Mouse (Mus musculus) MEL (cell line): ENCODE results near the gene Gstk1. TPM values are rescaled to one million over a fixed set of nuclear protein-coding genes. Genes with fewer than 3 reads are reported as not detected.
A peak's percentile ranks its signal among the peaks of the same experiment; 100 is the strongest.

Experiments used
- DNase-seq: peaks from one replicate; pipeline ENCODE4 v3.0.0; 2011; ENCODE audit warnings: low read depth, low spot score
- H3K27ac ChIP-seq: 2 replicates; pipeline ENCODE4 v1.5.1; 2012; ENCODE audit warnings: low read depth, mild to moderate bottlenecking, control low read depth, low read length, moderate library complexity; ENCODE audit not compliant: control insufficient read depth
- H3K27me3 ChIP-seq, 2 experiments: fragments of 150-350 bp in 1 of 2; sonication (generic) in 1 of 2; 2 replicates each; pipeline ENCODE4 v1.6.1; 2012; ENCODE audit warnings: low read length in 2 of 2, mild to moderate bottlenecking in 2 of 2, improper control_type of control experiment in 1 of 2, moderate library complexity in 1 of 2; ENCODE audit not compliant: insufficient read depth in 2 of 2, control insufficient read depth in 1 of 2
- H3K36me3 ChIP-seq, 2 experiments: 2 replicates each; pipeline ENCODE4 v1.6.1; 2012 to 2014; ENCODE audit warnings: low read length in 2 of 2, improper control_type of control experiment in 1 of 2, inconsistent platforms in 1 of 2, mild to moderate bottlenecking in 1 of 2; ENCODE audit not compliant: insufficient read depth in 2 of 2, control insufficient read depth in 1 of 2
- H3K4me1 ChIP-seq, 2 experiments: fragments of 150-350 bp in 1 of 2; sonication (generic) in 1 of 2; 2 replicates each; pipeline ENCODE4 v1.6.1; 2012; ENCODE audit warnings: low read length in 2 of 2, improper control_type of control experiment in 1 of 2, mild to moderate bottlenecking in 1 of 2; ENCODE audit not compliant: insufficient read depth in 2 of 2, control insufficient read depth in 1 of 2
- H3K4me3 ChIP-seq, 2 experiments: fragments of 150-350 bp in 1 of 2; sonication (generic) in 1 of 2; 2 replicates each; pipeline ENCODE4 v1.5.1; 2012; ENCODE audit warnings: low read depth in 2 of 2, low read length in 2 of 2, mild to moderate bottlenecking in 2 of 2, moderate library complexity in 2 of 2, control low read depth in 1 of 2, improper control_type of control experiment in 1 of 2; ENCODE audit not compliant: control insufficient read depth in 1 of 2, insufficient read depth in 1 of 2
- H3K79me2 ChIP-seq: 2 replicates; pipeline ENCODE4 v1.6.1; 2012; ENCODE audit warnings: mild to moderate bottlenecking, low read length, moderate library complexity; ENCODE audit not compliant: control insufficient read depth, poor library complexity, insufficient read depth
- H3K9ac ChIP-seq: 2 replicates; pipeline ENCODE4 v1.6.1; 2012; ENCODE audit warnings: low read depth, mild to moderate bottlenecking, control low read depth, low read length, moderate library complexity; ENCODE audit not compliant: control insufficient read depth, poor library complexity, severe bottlenecking
- H3K9me3 ChIP-seq: fragments of 150-350 bp; sonication (generic); replicated peaks from 2 replicates; pipeline ENCODE4 v1.6.1; 2012; ENCODE audit warnings: mild to moderate bottlenecking, low read length, improper control_type of control experiment, moderate library complexity; ENCODE audit not compliant: insufficient read depth
- BHLHE40 ChIP-seq: IDR thresholded peaks from 2 replicates; pipeline ENCODE4 v1.6.1; 2012; ENCODE audit warnings: low read depth, mild to moderate bottlenecking, inconsistent platforms, low read length, improper control_type of control experiment, borderline replicate concordance
- CHD2 ChIP-seq: IDR thresholded peaks from 2 replicates; pipeline ENCODE4 v1.6.1; 2011; ENCODE audit warnings: low read length, improper control_type of control experiment
- CTCF ChIP-seq, 3 experiments: IDR thresholded peaks in 2 of 3; conservative IDR thresholded peaks in 1 of 3; 2 replicates each; pipeline ENCODE4 v1.5.1; 2011 to 2012; ENCODE audit warnings: low read length in 3 of 3, low read depth in 2 of 3, mild to moderate bottlenecking in 2 of 3, improper control_type of control experiment in 1 of 3, inconsistent platforms in 1 of 3, mixed read lengths in 1 of 3, moderate library complexity in 1 of 3; ENCODE audit not compliant: control insufficient read depth in 1 of 3, insufficient read depth in 1 of 3, poor library complexity in 1 of 3, severe bottlenecking in 1 of 3
- EP300 ChIP-seq, 2 experiments: IDR thresholded peaks; 2 replicates each; pipeline ENCODE4 v1.6.1; 2011; ENCODE audit warnings: improper control_type of control experiment in 2 of 2, low read length in 2 of 2, low read depth in 1 of 2, mild to moderate bottlenecking in 1 of 2
- ETS1 ChIP-seq: IDR thresholded peaks from 2 replicates; pipeline ENCODE4 v1.6.1; 2012; ENCODE audit warnings: low read depth, mild to moderate bottlenecking, inconsistent platforms, low read length, improper control_type of control experiment, moderate library complexity
- GABPA ChIP-seq: IDR thresholded peaks from 2 replicates; pipeline ENCODE4 v1.6.1; 2012; ENCODE audit warnings: low read depth, mild to moderate bottlenecking, inconsistent platforms, low read length, improper control_type of control experiment, moderate library complexity
- HCFC1 ChIP-seq: IDR thresholded peaks from 2 replicates; pipeline ENCODE4 v1.6.1; 2012; ENCODE audit warnings: low read depth, mild to moderate bottlenecking, inconsistent platforms, low read length, improper control_type of control experiment, moderate library complexity
- KAT2A ChIP-seq: conservative IDR thresholded peaks from 2 replicates; pipeline ENCODE4 v1.6.1; 2012; ENCODE audit warnings: low read depth, low read length, improper control_type of control experiment, inconsistent platforms
- MAX ChIP-seq: IDR thresholded peaks from 2 replicates; pipeline ENCODE4 v1.6.1; 2011; ENCODE audit warnings: low read length, improper control_type of control experiment
- MAZ ChIP-seq: IDR thresholded peaks from 2 replicates; pipeline ENCODE4 v1.6.1; 2012; ENCODE audit warnings: low read depth, mild to moderate bottlenecking, inconsistent platforms, low read length, improper control_type of control experiment
- MEF2A ChIP-seq: IDR thresholded peaks from 2 replicates; pipeline ENCODE4 v1.6.1; 2014; ENCODE audit warnings: low read depth, mild to moderate bottlenecking, inconsistent platforms, low read length, improper control_type of control experiment; ENCODE audit not compliant: poor library complexity, insufficient replicate concordance, severe bottlenecking; ENCODE audit errors: extremely low read depth
- MXI1 ChIP-seq: IDR thresholded peaks from 2 replicates; pipeline ENCODE4 v1.6.1; 2011; ENCODE audit warnings: mild to moderate bottlenecking, low read depth, low read length, improper control_type of control experiment
- MYB ChIP-seq: IDR thresholded peaks from 2 replicates; pipeline ENCODE4 v1.6.1; 2011; ENCODE audit warnings: mild to moderate bottlenecking, low read depth, low read length, improper control_type of control experiment
- POLR2A ChIP-seq, 2 experiments: IDR thresholded peaks; 2 replicates each; pipeline ENCODE4 v1.6.1; 2011 to 2012; ENCODE audit warnings: low read length in 2 of 2, mild to moderate bottlenecking in 2 of 2, control low read depth in 1 of 2, improper control_type of control experiment in 1 of 2, low read depth in 1 of 2, moderate library complexity in 1 of 2; ENCODE audit not compliant: control insufficient read depth in 1 of 2, insufficient read depth in 1 of 2, poor library complexity in 1 of 2
- POLR2AphosphoS2 ChIP-seq: IDR thresholded peaks from 2 replicates; pipeline ENCODE4 v1.6.1; 2011; ENCODE audit warnings: low read length, improper control_type of control experiment
- RAD21 ChIP-seq: IDR thresholded peaks from 2 replicates; pipeline ENCODE4 v1.6.1; 2011; ENCODE audit warnings: mild to moderate bottlenecking, low read depth, low read length, improper control_type of control experiment
- RCOR1 ChIP-seq: IDR thresholded peaks from 2 replicates; pipeline ENCODE4 v1.6.1; 2012; ENCODE audit warnings: low read depth, mild to moderate bottlenecking, inconsistent platforms, low read length, improper control_type of control experiment
- SIN3A ChIP-seq: IDR thresholded peaks from 2 replicates; pipeline ENCODE4 v1.6.1; 2012; ENCODE audit warnings: low read length, improper control_type of control experiment, inconsistent platforms
- TAL1 ChIP-seq: IDR thresholded peaks from 2 replicates; pipeline ENCODE4 v1.6.1; 2012; ENCODE audit warnings: mild to moderate bottlenecking, inconsistent platforms, low read length, moderate library complexity, mixed read lengths
- TBP ChIP-seq: IDR thresholded peaks from 2 replicates; pipeline ENCODE4 v1.8.0; 2011; ENCODE audit warnings: low read depth, low read length, improper control_type of control experiment
- UBTF ChIP-seq: IDR thresholded peaks from 2 replicates; pipeline ENCODE4 v1.6.1; 2012; ENCODE audit warnings: low read depth, mild to moderate bottlenecking, inconsistent platforms, low read length, improper control_type of control experiment, moderate library complexity, borderline replicate concordance; ENCODE audit not compliant: insufficient read depth
- USF1 ChIP-seq: IDR thresholded peaks from 2 replicates; pipeline ENCODE4 v1.6.1; 2014; ENCODE audit warnings: low read depth, mild to moderate bottlenecking, inconsistent platforms, low read length, improper control_type of control experiment, moderate library complexity
- USF2 ChIP-seq, 2 experiments: IDR thresholded peaks; 2 replicates each; pipeline ENCODE4 v1.6.1; 2011 to 2012; ENCODE audit warnings: improper control_type of control experiment in 2 of 2, low read length in 2 of 2, borderline replicate concordance in 1 of 2, inconsistent platforms in 1 of 2, low read depth in 1 of 2, mild to moderate bottlenecking in 1 of 2; ENCODE audit not compliant: insufficient read depth in 1 of 2
- ZC3H11A ChIP-seq: IDR thresholded peaks from 2 replicates; pipeline ENCODE4 v1.6.1; 2012; ENCODE audit warnings: low read depth, mild to moderate bottlenecking, inconsistent platforms, low read length, improper control_type of control experiment
- ZKSCAN1 ChIP-seq: IDR thresholded peaks from 2 replicates; pipeline ENCODE4 v1.6.1; 2012; ENCODE audit warnings: low read depth, mild to moderate bottlenecking, inconsistent platforms, low read length, improper control_type of control experiment, moderate library complexity
- ZMIZ1 ChIP-seq: IDR thresholded peaks from 2 replicates; pipeline ENCODE4 v1.6.1; 2012; ENCODE audit warnings: low read depth, mild to moderate bottlenecking, inconsistent platforms, low read length, improper control_type of control experiment, moderate library complexity
- ZNF384 ChIP-seq: IDR thresholded peaks from 2 replicates; pipeline ENCODE4 v1.6.1; 2012; ENCODE audit warnings: low read depth, mild to moderate bottlenecking, inconsistent platforms, low read length, improper control_type of control experiment
- polyA plus RNA-seq, 2 experiments: library from polyadenylated mRNA; stranded (reverse) in 1 of 2; unstranded in 1 of 2; fragments of >175 nt in 1 of 2; fragments of >200 nt in 1 of 2; gene quantifications; 2 replicates each; pipeline versions ENCODE4 v1.2.1 to v1.2.4; 2012; ENCODE audit warnings: low replicate concordance in 2 of 2, low read depth in 1 of 2; ENCODE audit not compliant: insufficient read length in 2 of 2, insufficient read depth in 1 of 2, missing spikeins in 1 of 2
- total RNA-seq: library from RNA; depleted of rRNA; stranded (reverse); fragments of 300-350 nt; gene quantifications from 2 replicates; pipeline ENCODE4 v1.2.3, GENCODE M21; 2012

Gstk1 gene
- total and polyA plus RNA-seq, 3 experiments = 1.2 to 1.4 TPM; not detected in 1

DNA sequence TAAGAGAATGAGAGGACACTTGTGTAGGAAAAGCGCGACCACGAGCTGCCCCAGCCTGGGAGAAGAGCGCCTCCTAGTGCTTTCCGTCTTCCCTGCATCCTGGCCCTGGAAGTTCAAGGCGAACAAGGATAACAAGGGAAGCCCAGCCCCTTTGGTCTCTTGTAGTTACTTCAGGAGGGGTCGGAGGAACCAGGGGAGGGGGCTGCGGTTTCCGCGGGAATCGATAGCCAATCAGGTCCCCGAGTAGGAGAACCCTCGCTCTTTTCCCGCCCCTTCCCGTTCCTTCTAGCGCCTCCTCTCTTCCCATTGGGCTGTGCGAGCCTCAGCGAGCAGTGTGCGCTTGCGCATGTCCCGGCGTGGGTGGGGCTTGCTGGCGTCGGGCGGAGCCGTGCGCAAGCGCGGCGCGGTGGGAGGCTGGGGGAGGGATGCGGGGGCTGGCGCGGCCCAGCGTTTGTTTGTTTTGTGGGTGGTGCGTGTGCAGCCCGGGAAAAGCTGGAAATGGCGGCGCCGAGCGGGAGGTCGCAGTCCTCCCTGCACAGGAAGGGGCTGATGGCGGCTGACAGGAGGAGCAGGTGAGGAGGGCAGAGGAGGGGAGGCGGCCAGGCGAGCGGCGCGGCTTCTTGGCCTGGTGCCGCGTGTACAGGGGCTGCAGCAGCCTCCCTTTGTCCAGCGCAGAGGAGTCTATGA is 19.0 kb downstream of the Gstk1 start, which contains the start of gene Casp2 (continued):
- no peak for TF ChIP-seq GABPA
- peak; percentile 74 for TF ChIP-seq MXI1
- TF ChIP-seq KAT2A = no peak
- no peak for TF ChIP-seq CHD2
- TF ChIP-seq UBTF = no peak
- TF ChIP-seq MEF2A = no peak
- no peak for TF ChIP-seq ZKSCAN1
- no peak for TF ChIP-seq TAL1
- TF ChIP-seq MYB = no peak
- no peak for TF ChIP-seq ETS1
- TF ChIP-seq SIN3A = peak; percentile 84
- peak; percentile 56 for TF ChIP-seq RAD21
- peak; percentile 43 for TF ChIP-seq MAZ
- peak; percentile 55 to 70; a peak in 2 of 4 replicates for TF ChIP-seq POLR2A (IDR thresholded peaks at IDR 0.05; ENCODE audit: control insufficient read depth in 1 of 2, insufficient read depth in 1 of 2, low read depth in 1 of 2, low read length in 2 of 2, poor library complexity in 1 of 2)
- no peak for TF ChIP-seq POLR2AphosphoS2
- 0 out of 2 replicates have a peak, but pooled peaks have one; percentile 28 for TF ChIP-seq ZC3H11A
- TF ChIP-seq RCOR1 = 0 out of 2 replicates have a peak, but pooled peaks have one; percentile 1
- no peak for TF ChIP-seq BHLHE40

DNA sequence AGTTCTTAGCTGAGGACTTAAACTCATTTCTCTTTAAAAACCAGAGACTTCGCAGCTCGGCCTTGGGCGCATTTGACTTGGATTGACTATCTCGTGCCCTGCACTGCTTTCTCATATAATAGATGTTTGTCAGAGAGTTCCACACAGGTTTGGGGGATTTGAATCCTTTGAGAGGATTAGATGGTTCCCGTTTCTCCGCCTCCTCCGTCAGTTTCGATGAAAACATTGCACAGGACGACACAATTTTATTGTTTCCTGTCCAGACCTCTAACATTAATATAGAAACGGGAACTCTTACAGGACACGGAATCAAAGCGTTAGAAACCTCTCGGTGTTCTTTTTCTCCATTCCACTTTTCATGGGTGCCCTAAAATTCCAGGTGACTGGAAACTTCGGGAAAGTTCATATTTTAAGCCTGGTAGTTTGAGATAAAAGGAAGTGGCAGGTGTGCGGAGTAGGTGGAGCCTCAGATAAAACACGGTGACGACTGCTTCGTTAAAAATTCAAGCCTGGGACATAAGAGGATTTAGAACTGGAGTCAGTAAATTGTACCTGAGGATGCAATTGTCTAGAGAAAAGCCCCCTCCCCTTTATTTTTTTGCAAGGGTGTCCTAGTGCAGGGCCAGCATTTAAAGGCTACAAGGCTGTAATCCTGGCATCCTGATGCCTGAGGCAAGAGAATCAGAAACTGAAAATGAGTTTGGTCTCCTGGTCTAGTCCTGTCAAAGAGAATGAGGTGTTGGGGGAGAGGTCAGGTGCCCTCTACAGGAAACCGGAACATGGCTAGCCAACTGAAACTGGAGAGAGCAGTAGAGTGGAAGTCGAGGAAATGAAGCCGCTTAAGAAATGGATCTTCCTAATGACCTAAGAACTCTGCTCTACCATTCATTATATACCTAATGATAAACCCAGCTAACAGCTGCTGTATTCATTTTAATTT is 19.9 kb downstream of the Gstk1 start:
- peaks cover under 1 to 6% of the 10 kb centered on the region in 2 experiments; a peak in 3 of 4 replicates for H3K4me1 ChIP-seq
- H3K79me2 ChIP-seq = peaks cover 14% of the 10 kb centered on the region
- peak overlapping the region; percentile 91 for H3K27ac ChIP-seq
- TF ChIP-seq MAZ (no peak; the same call in 1 of the 2 replicates), ZMIZ1 (no peak), HCFC1 (0 out of 2 replicates have a peak, but pooled peaks have one; percentile 26), TAL1 (0 out of 2 replicates have a peak, but pooled peaks have one; percentile 8), ZNF384 (no peak), TBP (peak; percentile 45), CTCF (IDR thresholded peaks at IDR 0.05 in 2 of 3, conservative IDR thresholded peaks at IDR 0.05 in 1 of 3; ENCODE audit: control insufficient read depth in 1 of 3, insufficient read depth in 1 of 3, low read depth in 2 of 3, low read length in 3 of 3, poor library complexity in 1 of 3, severe bottlenecking in 1 of 3) (no peak), MAX (peak; percentile 40; the same call in 1 of the 2 replicates), SIN3A (peak; percentile 39), KAT2A (0 out of 2 replicates have a peak, but pooled peaks have one; percentile 23), ETS1 (peak; percentile 38; the same call in 1 of the 2 replicates), USF2 (IDR thresholded peaks at IDR 0.05; ENCODE audit: borderline replicate concordance in 1 of 2, insufficient read depth in 1 of 2, low read depth in 1 of 2, low read length in 2 of 2) (no peak), RCOR1 (peak; percentile 35), EP300 (IDR thresholded peaks at IDR 0.05; ENCODE audit: low read depth in 1 of 2, low read length in 2 of 2) (peak in 1 of 2 experiments; percentile 16; a peak in 2 of 4 replicates), USF1 (0 out of 2 replicates have a peak, but pooled peaks have one; percentile 8), MXI1 (peak; percentile 74), MYB (no peak), POLR2AphosphoS2 (no peak)
- TF ChIP-seq, all 39 proteins: peak for 11
- Histone ChIP-seq H3K9me3 (no peaks in the 10 kb centered on the region), H3K36me3 (peaks cover 8 to 13% of the 10 kb centered on the region in 2 experiments), H3K9ac (peak overlapping the region; percentile 97), H3K4me3 (peak overlapping the region; percentile 86 to 92), H3K27me3 (no peaks in the 10 kb centered on the region)
- DNase-seq = peak; percentile 79
